Mouse (Mus musculus) small intestine, adult 2 months (tissue): ENCODE measurements around the gene Scaf8.

ENCODE experiments used
- CTCF ChIP-seq: fragments of 200-500 bp; IDR thresholded peaks from 2 replicates; pipeline ENCODE4 v1.5.1; 2012; ENCODE audit warnings: low read depth, mild to moderate bottlenecking, control low read depth, inconsistent platforms, low read length, moderate library complexity, mixed read lengths; ENCODE audit not compliant: insufficient replicate concordance, insufficient read length; ENCODE audit errors: extremely low read depth
- POLR2A ChIP-seq: fragments of 200-500 bp; IDR thresholded peaks from 2 replicates; pipeline ENCODE4 v1.6.1; 2012; ENCODE audit warnings: low read depth, mild to moderate bottlenecking, control low read depth, inconsistent platforms, low read length, moderate library complexity

GRCm38 (mm10) chr17:3162905-3163304 is 48.1 kb downstream of the Scaf8 start:
- no peak for TF ChIP-seq POLR2A
- no peak for TF ChIP-seq CTCF
